Mouse (Mus musculus) forebrain, embryonic 14.5 days (tissue): ENCODE measurements around the gene AC109138.7. TPM values are rescaled to one million over a fixed set of nuclear protein-coding genes. Genes with fewer than 3 reads are reported as not detected.

Experiments used
- ATAC-seq: fragments of 200-750 bp; cut with Nextera tagmentation; 2 replicates; pipeline ENCODE4 v1.8.0; 2017; ENCODE audit warnings: mild to moderate bottlenecking, moderate library complexity
- DNase-seq: peaks from one replicate; pipeline ENCODE4 v3.0.0-alpha.2; 2015; ENCODE audit warnings: low spot score
- H3K27ac ChIP-seq: fragments of 300-500 bp; sonication (generic); 2 replicates; pipeline ENCODE4 v1.5.1; 2014; ENCODE audit warnings: low read depth, mild to moderate bottlenecking, control low read depth, low read length, moderate library complexity
- H3K27me3 ChIP-seq: fragments of 300-500 bp; sonication (generic); replicated peaks from 2 replicates; pipeline ENCODE4 v1.6.1; 2014; ENCODE audit warnings: low read length, control low read depth, mixed read lengths; ENCODE audit not compliant: control insufficient read depth, insufficient read depth
- H3K36me3 ChIP-seq: fragments of 300-500 bp; sonication (generic); 2 replicates; pipeline ENCODE4 v1.6.1; 2014; ENCODE audit warnings: low read length, control low read depth; ENCODE audit not compliant: control insufficient read depth, insufficient read depth
- H3K4me1 ChIP-seq: fragments of 300-500 bp; sonication (generic); 2 replicates; pipeline ENCODE4 v1.6.1; 2014; ENCODE audit warnings: antibody characterized with exemption, low read length, control low read depth; ENCODE audit not compliant: control insufficient read depth, insufficient read depth
- H3K4me2 ChIP-seq: fragments of 300-500 bp; sonication (generic); 2 replicates; pipeline ENCODE4 v1.6.1; 2014; ENCODE audit warnings: mild to moderate bottlenecking, control low read depth, low read length
- H3K4me3 ChIP-seq: fragments of 300-500 bp; sonication (generic); 2 replicates; pipeline ENCODE4 v1.5.1; 2014; ENCODE audit warnings: low read depth, low read length, control low read depth
- H3K9ac ChIP-seq: fragments of 300-500 bp; sonication (generic); 2 replicates; pipeline ENCODE4 v1.6.1; 2014; ENCODE audit warnings: mild to moderate bottlenecking, low read length, control low read depth, moderate library complexity
- H3K9me3 ChIP-seq: fragments of 300-500 bp; sonication (generic); replicated peaks from 2 replicates; pipeline ENCODE4 v1.6.1; 2016; ENCODE audit warnings: low read length, control low read depth, mixed read lengths; ENCODE audit not compliant: control insufficient read depth
- WGBS: fragments of 180-500 bp; shearing (Covaris S2); extraction: QIAGEN DNeasy Blood & Tissue Kit; methylation state at CpG from one replicate; pipeline ENCODE4 v1.1.7; 2014; 5-methylcytosine and 5-hydroxymethylcytosine counted together
- polyA plus RNA-seq: library from polyadenylated mRNA; unstranded; fragments of >200 nt; fragmentation: Nextera tagmentation; extraction: Ambion mirVana; gene quantifications from 2 replicates; pipeline ENCODE4 v1.2.1, GENCODE M21; 2014

The AC109138.7 gene
- polyA plus RNA-seq, 1 experiment from 2014 or later: not detected

DNA sequence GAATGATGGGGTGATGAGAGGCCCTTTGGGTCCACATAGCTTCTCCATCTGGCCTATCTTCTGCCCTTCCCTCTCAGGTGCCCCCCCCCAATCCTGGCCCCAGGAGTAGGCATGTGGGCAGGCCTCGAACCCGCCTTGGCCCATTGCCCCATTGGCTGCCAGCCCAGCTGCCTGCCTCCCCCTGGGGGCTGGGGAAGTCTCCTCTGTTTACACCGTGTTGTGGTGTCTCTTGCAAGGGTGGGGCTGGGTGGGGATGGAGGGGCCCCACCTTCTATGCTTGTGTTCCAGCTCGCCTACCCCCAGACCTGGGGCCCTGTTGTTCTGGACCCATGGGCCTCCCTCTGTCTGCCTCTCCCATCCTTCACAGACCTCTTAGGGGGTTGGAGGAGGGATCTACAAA, 6.3 kb downstream of the AC109138.7 start:
- Histone ChIP-seq H3K36me3 (no peaks in the 10 kb centered on the region), H3K4me1 (peaks cover 6% of the 10 kb centered on the region; the same call in 1 of the 2 replicates), H3K9me3 (no peaks in the 10 kb centered on the region), H3K27ac (no peak overlapping the region), H3K9ac (no peak overlapping the region), H3K4me2 (no peak overlapping the region), H3K27me3 (peaks cover 17% of the 10 kb centered on the region), H3K4me3 (no peak overlapping the region)
- DNase-seq (no peak), ATAC-seq (no peak)
- WGBS: 45% methylated on average over 4 of the region's 4 CpGs

DNA sequence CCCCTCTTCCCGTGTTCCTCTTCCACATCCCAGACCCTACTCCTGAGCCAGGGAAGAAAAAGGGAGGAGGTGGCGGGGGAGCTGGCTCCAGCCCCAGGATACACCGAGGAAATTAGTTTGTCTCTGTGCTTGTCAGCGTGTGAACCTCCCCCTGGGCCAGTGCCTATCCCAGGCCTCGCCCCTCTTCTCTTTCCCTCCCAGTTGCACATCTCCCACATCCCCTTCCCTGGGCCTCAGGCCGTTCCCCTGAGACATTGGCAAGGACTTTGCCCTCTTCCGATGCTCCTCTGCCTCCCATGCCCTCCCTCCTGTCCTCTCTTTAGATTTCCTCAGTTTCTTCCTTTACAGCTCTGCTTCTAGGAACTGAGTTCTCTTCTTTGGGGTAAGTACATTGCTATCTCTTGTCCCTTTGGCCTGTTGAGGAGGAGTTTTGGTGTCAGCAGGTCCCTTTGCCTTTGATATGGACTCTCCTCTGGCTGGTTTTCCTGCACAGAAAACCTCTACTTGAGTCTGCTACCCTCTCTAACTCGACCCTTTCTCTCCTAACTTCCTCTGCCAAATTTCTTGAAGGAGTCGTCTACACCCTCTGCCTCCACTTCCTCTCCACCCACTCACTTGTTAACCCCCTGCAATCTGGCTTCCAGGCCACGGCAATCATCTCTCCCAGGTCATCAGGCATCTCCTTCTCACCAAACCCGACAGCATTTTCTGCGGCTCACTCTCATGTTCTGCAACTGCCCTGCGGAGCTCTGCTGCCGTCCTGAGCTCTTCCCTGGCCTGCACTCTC, 7.0 kb downstream of the AC109138.7 start:
- ATAC-seq: no peak
- Histone ChIP-seq H3K36me3 (no peaks in the 10 kb centered on the region), H3K27ac (no peak overlapping the region), H3K4me1 (peaks cover 6% of the 10 kb centered on the region; the same call in 1 of the 2 replicates), H3K9ac (0 out of 2 replicates have a peak overlapping the region, but pooled peaks have one; percentile 13), H3K4me3 (no peak overlapping the region), H3K27me3 (peaks cover 10% of the 10 kb centered on the region), H3K9me3 (no peaks in the 10 kb centered on the region), H3K4me2 (no peak overlapping the region)
- DNase-seq: peak; percentile 37
- WGBS: 52% methylated on average over 14 of the region's 14 CpGs

DNA sequence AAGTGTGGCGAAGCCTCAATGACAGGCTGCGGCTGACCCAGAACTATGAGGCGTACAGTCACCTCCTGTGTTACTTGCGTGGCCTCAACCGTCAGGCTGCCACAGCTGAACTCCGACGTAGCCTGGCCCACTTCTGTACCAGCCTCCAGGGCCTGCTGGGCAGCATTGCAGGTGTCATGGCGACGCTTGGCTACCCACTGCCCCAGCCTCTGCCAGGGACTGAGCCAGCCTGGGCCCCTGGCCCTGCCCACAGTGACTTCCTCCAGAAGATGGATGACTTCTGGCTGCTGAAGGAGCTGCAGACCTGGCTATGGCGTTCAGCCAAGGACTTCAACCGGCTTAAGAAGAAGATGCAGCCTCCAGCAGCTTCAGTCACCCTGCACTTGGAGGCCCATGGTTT, 8.0 kb downstream of the AC109138.7 start:
- ATAC-seq (no peak), DNase-seq (no peak)
- no peak overlapping the region for H3K4me2 ChIP-seq
- 84% methylated on average over 11 of the region's 11 CpGs for WGBS
- no peak overlapping the region for H3K27ac ChIP-seq
- peak overlapping the region; percentile 25; the same call in 1 of the 2 replicates for H3K9ac ChIP-seq
- 0 out of 2 replicates have a peak, but pooled peaks cover 3% of the 10 kb centered on the region for H3K27me3 ChIP-seq
- H3K36me3 ChIP-seq: no peaks in the 10 kb centered on the region
- no peaks in the 10 kb centered on the region for H3K9me3 ChIP-seq
- H3K4me1 ChIP-seq: peaks cover 6% of the 10 kb centered on the region; the same call in 1 of the 2 replicates
- no peak overlapping the region for H3K4me3 ChIP-seq

DNA sequence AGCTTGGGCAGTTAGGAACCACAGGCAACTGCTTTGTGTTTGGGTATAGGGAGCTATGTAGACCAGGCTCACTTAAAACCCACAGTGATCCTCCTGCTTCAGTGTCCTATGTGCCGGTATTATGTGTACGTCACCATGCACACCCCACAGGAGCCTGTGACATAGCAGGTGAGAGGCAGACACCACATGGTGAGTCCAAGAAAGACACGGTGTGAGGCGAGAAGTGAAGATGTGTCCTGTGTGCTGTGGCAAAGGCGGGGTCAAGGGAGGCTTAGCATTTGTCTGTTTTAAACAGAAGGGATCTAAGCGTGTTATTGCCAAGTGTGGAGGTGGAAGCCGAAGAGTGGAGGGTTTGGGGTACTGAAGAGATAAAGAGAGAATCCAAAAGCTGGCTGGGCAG, 12.6 kb downstream of the AC109138.7 start:
- no peak for ATAC-seq
- H3K4me1 ChIP-seq: 0 out of 2 replicates have a peak, but pooled peaks cover 3% of the 10 kb centered on the region
- no peak overlapping the region for H3K4me2 ChIP-seq
- no peak overlapping the region for H3K27ac ChIP-seq
- no peak overlapping the region for H3K4me3 ChIP-seq
- H3K9me3 ChIP-seq: no peaks in the 10 kb centered on the region
- H3K27me3 ChIP-seq: no peaks in the 10 kb centered on the region; the same call in 1 of the 2 replicates
- no peaks in the 10 kb centered on the region for H3K36me3 ChIP-seq
- WGBS: 88% methylated on average over 7 of the region's 7 CpGs
- no peak overlapping the region for H3K9ac ChIP-seq
- DNase-seq: no peak

DNA sequence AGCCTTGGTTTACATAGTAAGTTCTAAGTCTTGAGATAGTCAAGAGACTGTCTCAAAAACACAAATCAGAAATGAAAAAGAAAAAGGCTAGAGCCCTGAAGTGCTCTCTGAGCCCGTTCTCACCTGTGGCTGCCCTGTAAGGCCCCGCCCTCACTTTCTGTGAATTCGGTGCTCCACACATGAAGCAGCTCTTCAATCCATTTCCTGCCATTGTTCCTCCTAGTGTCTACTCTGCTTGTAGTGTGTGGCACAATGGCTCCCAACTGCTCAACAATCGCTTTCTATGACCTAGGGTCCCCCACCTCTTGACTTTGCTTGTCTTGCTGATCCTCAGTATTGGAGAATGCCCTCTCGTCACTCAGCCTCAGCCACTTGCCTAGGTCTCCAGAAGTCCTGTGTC, 13.3 kb downstream of the AC109138.7 start:
- no peak overlapping the region for H3K27ac ChIP-seq
- no peak overlapping the region for H3K4me2 ChIP-seq
- no peaks in the 10 kb centered on the region for H3K36me3 ChIP-seq
- WGBS: 64% methylated on average over 5 of the region's 5 CpGs
- no peak overlapping the region for H3K4me3 ChIP-seq
- no peaks in the 10 kb centered on the region for H3K9me3 ChIP-seq
- no peak overlapping the region for H3K9ac ChIP-seq
- H3K27me3 ChIP-seq: no peaks in the 10 kb centered on the region; the same call in 1 of the 2 replicates
- peaks cover 7% of the 10 kb centered on the region; the same call in 1 of the 2 replicates for H3K4me1 ChIP-seq
- DNase-seq (no peak), ATAC-seq (no peak)

DNA sequence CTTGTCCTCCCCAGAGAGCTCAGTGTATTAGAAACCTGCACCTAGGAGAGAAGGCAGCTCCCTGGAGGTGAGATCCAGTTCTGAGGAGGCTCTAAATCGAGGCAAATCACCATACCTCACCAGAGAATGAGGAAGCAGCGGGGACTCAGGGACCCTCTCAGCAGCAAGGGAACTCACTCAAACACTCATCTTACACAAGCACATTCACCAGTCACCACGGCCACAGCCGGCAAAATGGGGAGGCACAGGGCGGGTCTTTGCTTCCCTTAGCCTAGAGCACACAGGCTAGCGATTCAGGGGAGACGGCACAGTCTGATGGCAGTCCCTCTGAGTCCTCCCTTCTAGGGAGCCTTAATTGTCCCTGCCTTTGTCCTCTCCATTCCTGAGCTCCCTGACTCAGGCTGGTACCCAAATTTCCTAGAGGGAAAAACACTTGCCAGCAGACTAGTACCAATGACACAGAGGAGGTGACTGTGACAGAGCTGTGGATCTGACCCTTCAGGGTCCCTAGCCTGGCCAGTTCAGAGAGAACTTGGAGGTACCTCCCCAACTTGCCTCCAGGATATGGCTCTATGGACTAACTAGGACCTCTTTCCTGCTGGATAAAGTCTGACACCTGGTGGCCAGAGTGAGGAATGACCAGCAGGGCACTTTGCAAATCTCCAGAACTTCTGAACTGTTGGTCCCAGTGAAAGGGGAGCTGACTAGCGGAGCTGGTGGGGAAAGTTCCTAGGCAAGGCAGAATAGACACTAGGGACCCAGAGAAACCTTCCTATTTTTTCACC, 13.9 kb downstream of the AC109138.7 start:
- H3K9me3 ChIP-seq: no peaks in the 10 kb centered on the region
- H3K9ac ChIP-seq: no peak overlapping the region
- H3K4me2 ChIP-seq: no peak overlapping the region
- WGBS: 17% methylated on average over 8 of the region's 8 CpGs
- ATAC-seq (peak; percentile 43; the same call in 1 of the 2 replicates), DNase-seq (peak; percentile 86)
- no peaks in the 10 kb centered on the region; the same call in 1 of the 2 replicates for H3K27me3 ChIP-seq
- no peaks in the 10 kb centered on the region for H3K36me3 ChIP-seq
- peaks cover 7% of the 10 kb centered on the region; the same call in 1 of the 2 replicates for H3K4me1 ChIP-seq
- no peak overlapping the region for H3K27ac ChIP-seq
- no peak overlapping the region for H3K4me3 ChIP-seq

DNA sequence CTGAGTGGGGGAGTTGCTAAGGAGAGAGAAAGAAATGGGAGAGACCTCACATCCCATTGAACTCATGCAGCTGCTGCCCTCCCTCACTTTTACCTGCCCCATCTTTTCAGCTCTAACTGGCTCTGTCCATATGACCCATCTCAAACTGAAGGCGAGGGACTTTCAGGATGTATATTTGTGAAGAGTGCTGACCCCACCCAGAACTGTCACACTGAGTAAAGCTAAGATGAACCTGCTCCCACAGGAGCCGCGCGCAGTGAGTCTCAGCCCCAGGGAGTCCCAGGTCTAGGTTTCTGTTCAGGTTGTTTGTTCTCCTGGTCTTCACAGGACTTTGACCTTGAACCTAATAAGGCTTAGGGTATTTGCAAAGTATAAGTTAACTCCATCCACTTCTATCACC, 14.7 kb downstream of the AC109138.7 start:
- ATAC-seq: no peak

DNA sequence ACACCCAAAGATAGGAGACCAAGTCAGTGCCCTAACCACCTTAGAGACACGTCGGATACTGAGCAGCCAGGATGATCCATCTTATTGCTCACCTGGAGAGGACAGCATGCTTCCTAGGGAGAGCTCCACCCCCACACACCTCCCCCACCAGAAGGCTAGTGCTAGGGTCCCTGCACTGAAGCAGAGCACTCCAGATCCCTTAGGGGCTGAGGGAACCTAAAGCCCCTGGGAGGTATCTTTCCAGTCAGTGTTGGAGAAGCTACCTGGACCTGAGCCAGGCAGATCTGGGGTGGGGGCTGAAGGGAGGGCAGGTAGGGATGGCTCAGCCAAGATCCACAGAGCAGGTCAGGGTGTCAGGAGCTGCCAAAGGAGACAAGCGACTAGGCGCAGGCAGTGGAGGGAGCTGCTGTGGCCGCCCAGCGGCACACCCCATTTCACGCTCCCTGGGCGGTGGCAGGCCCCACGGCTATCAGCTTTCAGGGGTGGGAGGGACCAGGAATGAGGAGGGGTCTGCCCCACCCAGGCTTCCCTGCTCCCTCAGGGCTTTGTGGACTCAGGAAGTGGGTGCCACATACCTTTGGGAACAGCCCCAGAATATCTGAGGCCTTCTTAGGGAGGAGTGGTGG, 15.4 kb downstream of the AC109138.7 start:
- peaks cover 7% of the 10 kb centered on the region; the same call in 1 of the 2 replicates for H3K4me1 ChIP-seq
- no peak overlapping the region for H3K4me3 ChIP-seq
- no peak overlapping the region for H3K27ac ChIP-seq
- no peaks in the 10 kb centered on the region; the same call in 1 of the 2 replicates for H3K27me3 ChIP-seq
- DNase-seq: no peak
- H3K9me3 ChIP-seq: no peaks in the 10 kb centered on the region
- no peak overlapping the region for H3K9ac ChIP-seq
- WGBS: 34% methylated on average over 8 of the region's 9 CpGs
- no peak for ATAC-seq
- no peak overlapping the region for H3K4me2 ChIP-seq
- no peaks in the 10 kb centered on the region for H3K36me3 ChIP-seq

More for the DNA sequence above, 14.7 kb downstream of the AC109138.7 start:
- Histone ChIP-seq H3K4me2 (no peak overlapping the region), H3K27ac (no peak overlapping the region), H3K9ac (no peak overlapping the region), H3K4me3 (no peak overlapping the region), H3K27me3 (no peaks in the 10 kb centered on the region; the same call in 1 of the 2 replicates), H3K36me3 (no peaks in the 10 kb centered on the region), H3K4me1 (peaks cover 7% of the 10 kb centered on the region; the same call in 1 of the 2 replicates), H3K9me3 (no peaks in the 10 kb centered on the region)
- no peak for DNase-seq
- WGBS: 74% methylated on average over 4 of the region's 4 CpGs
